Mouse (Mus musculus) embryonic facial prominence, embryonic 10.5 days (tissue): Measurements from ENCODE around the gene Filip1. TPM values are rescaled to one million over a fixed set of nuclear protein-coding genes. Genes with fewer than 3 reads are reported as not detected.

Source experiments
- DNase-seq: peaks from one replicate; pipeline ENCODE4 v3.0.0-alpha.2; 2017; ENCODE audit warnings: low spot score
- H3K27ac ChIP-seq: fragments of 300-500 bp; sonication (generic); replicated peaks from 2 replicates; pipeline ENCODE4 v1.5.1; 2016; ENCODE audit warnings: mild to moderate bottlenecking
- H3K27me3 ChIP-seq: fragments of 300-500 bp; sonication (generic); replicated peaks from 2 replicates; pipeline ENCODE4 v1.6.1; 2016; ENCODE audit warnings: low read depth, mild to moderate bottlenecking; ENCODE audit not compliant: poor library complexity, severe bottlenecking
- H3K36me3 ChIP-seq: fragments of 300-500 bp; sonication (generic); replicated peaks from 2 replicates; pipeline ENCODE4 v1.6.1; 2016; ENCODE audit warnings: mild to moderate bottlenecking, moderate library complexity
- H3K4me1 ChIP-seq: fragments of 300-500 bp; sonication (generic); 2 replicates; pipeline ENCODE4 v1.6.1; 2016
- H3K4me3 ChIP-seq: fragments of 300-500 bp; sonication (generic); 2 replicates; pipeline ENCODE4 v1.5.1; 2016; ENCODE audit warnings: mild to moderate bottlenecking, moderate library complexity
- H3K9me3 ChIP-seq: fragments of 300-500 bp; sonication (generic); 2 replicates; pipeline ENCODE4 v1.6.1; 2016; ENCODE audit warnings: mild to moderate bottlenecking
- WGBS: fragments of 180-500 bp; shearing (Covaris S2); methylation state at CpG from one replicate; pipeline ENCODE4 v1.1.7; 2016; 5-methylcytosine and 5-hydroxymethylcytosine counted together
- polyA plus RNA-seq: library from polyadenylated mRNA; unstranded; fragments of >200 nt; fragmentation: Nextera tagmentation; extraction: Ambion mirVana; gene quantifications from 2 replicates; pipeline ENCODE4 v1.2.1, GENCODE M21; 2016

Filip1 gene
- polyA plus RNA-seq, 1 experiment from 2014 or later = 2.9 TPM

DNA sequence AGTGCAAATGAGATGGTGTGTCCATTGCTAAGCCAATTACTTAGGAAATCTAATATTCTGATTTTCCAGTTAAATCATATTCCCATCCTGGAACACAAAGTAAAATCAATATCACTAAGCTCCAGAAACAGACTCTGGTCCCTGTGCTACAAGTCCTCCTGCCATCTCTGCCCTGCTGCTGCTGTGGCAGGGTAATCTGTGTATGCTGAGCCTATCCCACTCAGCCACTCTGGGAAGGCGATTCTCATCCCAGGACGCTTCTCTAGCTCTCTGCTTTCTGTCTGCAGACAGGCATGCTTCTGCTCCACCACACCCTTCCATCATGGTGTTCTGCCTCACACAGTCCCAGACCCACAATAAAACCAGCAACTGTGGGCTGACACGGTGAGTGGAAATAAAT lies 7.8 kb upstream of the Filip1 start:
- no peak for DNase-seq
- H3K9me3 ChIP-seq = no peaks in the 10 kb centered on the region
- H3K4me1 ChIP-seq = no peaks in the 10 kb centered on the region
- no peaks in the 10 kb centered on the region for H3K27me3 ChIP-seq
- no peak overlapping the region for H3K27ac ChIP-seq
- WGBS = 71% methylated on average over 3 of the region's 3 CpGs
- H3K36me3 ChIP-seq = no peaks in the 10 kb centered on the region
- no peak overlapping the region for H3K4me3 ChIP-seq

DNA sequence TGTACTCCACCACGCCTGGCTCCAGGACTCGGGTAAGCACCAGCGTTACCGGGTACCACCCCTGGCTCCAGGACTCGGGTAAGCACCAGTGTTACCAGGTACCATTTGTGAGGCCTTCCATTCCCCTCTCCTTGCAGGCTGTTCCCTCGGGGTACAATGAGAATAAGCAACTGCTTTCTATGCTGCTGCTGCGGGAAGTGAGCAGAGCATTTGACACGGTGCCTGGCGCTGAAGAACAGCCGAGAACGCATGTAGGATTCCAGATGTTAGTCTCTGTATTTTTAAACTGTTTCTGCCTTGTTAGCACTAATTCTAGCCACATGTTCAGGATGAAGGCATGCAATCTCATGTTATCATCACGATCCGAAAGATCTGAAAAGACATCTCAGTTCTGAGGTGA lies 635 bp downstream of the Filip1 start:
- Histone ChIP-seq H3K4me3 (no peak overlapping the region), H3K36me3 (no peaks in the 10 kb centered on the region), H3K9me3 (no peaks in the 10 kb centered on the region), H3K27ac (no peak overlapping the region), H3K4me1 (peaks cover 8% of the 10 kb centered on the region), H3K27me3 (no peaks in the 10 kb centered on the region)
- 66% methylated on average over 13 of the region's 13 CpGs for WGBS
- DNase-seq = peak; percentile 25

DNA sequence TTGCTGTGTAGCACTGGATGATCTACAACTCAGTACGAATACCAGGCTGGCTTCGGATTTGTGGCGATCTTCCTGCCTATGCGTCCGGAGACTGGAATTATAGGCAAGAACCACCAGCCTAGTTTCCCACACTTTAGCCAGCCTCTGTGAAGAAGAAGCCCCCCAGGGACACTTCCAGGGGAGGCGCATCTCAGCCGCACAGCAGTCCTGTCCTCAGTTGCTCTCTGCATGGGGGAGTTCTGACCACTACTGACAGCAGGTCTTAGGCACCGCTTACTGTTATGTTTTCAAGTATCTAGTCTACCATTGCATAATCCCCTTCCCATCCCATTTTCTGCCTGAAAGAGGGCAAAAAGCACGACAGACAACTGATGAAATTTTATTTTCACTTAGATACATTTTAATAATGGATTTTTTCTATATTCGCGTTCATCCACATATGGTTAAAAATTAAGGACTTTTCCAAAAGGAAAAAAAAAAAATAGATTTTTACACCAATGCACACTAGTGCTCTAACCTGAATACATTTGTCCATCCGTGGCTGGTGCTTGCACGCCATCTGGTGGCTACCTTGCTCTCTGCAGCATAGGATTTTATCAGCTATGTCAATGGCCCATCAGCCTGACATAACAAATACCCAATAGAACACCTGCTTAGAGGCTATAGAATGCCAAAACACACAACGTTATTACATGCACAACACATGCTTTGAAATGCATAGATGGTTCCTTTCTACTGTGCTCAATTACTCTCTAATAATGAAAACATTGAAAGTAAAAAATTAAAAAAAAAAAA lies 10.1 kb downstream of the Filip1 start:
- 43% methylated on average over 14 of the region's 14 CpGs for WGBS
- H3K27ac ChIP-seq = no peak overlapping the region
- H3K9me3 ChIP-seq = no peaks in the 10 kb centered on the region
- peak; percentile 78 for DNase-seq
- no peaks in the 10 kb centered on the region for H3K36me3 ChIP-seq
- H3K27me3 ChIP-seq = no peaks in the 10 kb centered on the region
- H3K4me1 ChIP-seq = no peaks in the 10 kb centered on the region
- no peak overlapping the region for H3K4me3 ChIP-seq

DNA sequence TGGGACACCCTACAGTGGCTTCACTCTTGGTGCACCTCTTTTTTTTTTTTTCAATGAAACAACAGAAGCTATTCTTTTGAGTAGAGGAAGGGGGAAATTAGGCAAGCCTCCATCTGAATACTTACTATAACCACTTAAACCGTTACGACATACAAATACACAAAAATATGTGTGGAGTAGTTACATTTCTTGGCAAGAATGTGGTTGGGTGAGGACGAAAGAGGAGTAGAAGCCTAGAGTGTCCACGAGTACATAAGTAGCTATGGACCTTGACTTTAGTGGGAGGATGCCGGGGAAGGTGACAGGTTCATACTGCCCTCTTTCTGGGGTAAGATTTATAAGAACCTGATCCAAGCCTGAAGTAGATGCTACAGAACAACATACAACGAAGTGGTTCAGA lies 15.4 kb downstream of the Filip1 start:
- no peak overlapping the region for H3K4me3 ChIP-seq
- H3K4me1 ChIP-seq = no peaks in the 10 kb centered on the region
- no peaks in the 10 kb centered on the region for H3K36me3 ChIP-seq
- H3K27me3 ChIP-seq = no peaks in the 10 kb centered on the region
- WGBS = 91% methylated on average over 6 of the region's 6 CpGs
- DNase-seq = no peak
- no peaks in the 10 kb centered on the region for H3K9me3 ChIP-seq
- no peak overlapping the region for H3K27ac ChIP-seq

DNA sequence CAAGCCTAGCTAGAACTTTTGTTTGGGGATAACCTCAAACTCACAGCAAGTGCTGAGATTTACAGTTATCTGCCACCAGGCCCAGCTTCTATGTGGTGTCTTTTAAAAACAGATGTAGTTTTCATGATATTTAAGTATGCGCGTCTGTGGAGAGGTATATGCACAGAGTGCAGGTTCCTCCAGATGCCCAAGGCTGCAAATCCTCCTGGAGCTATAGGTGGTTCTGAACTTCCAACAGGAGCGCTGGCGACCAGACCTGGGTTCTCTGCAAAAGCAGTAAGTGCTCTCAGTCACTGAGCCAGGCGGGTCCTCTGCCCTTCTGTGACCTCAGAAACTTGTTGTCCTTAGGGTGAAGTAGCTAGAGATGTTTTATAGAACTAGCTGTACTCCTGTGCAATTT lies 18.4 kb downstream of the Filip1 start:
- Histone ChIP-seq H3K36me3 (no peaks in the 10 kb centered on the region), H3K27me3 (no peaks in the 10 kb centered on the region), H3K4me3 (no peak overlapping the region), H3K9me3 (no peaks in the 10 kb centered on the region), H3K4me1 (no peaks in the 10 kb centered on the region), H3K27ac (no peak overlapping the region)
- DNase-seq = no peak
- 90% methylated on average over 5 of the region's 5 CpGs for WGBS

DNA sequence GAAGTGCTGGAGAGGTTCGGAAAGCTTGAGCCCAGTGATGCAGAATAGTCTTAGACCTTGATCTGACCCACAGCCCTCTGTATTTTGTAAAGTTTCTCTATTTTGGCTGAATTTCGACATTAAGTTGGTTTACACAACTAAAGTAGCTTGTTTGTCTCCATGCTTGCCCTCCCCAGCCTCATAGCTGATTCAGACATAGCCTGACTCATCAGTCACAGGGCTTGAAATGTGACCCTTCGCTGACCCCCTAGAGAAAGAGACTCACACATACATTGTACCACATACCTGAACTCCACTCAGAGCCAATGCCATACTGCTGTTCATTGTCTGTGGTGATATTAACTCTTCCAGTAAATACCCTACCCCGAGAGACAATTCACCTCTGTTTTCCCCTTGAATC lies 19.6 kb downstream of the Filip1 start:
- Histone ChIP-seq H3K4me3 (no peak overlapping the region), H3K27ac (no peak overlapping the region), H3K9me3 (no peaks in the 10 kb centered on the region), H3K27me3 (no peaks in the 10 kb centered on the region), H3K4me1 (no peaks in the 10 kb centered on the region), H3K36me3 (no peaks in the 10 kb centered on the region)
- no peak for DNase-seq
- 89% methylated on average over 4 of the region's 4 CpGs for WGBS

DNA sequence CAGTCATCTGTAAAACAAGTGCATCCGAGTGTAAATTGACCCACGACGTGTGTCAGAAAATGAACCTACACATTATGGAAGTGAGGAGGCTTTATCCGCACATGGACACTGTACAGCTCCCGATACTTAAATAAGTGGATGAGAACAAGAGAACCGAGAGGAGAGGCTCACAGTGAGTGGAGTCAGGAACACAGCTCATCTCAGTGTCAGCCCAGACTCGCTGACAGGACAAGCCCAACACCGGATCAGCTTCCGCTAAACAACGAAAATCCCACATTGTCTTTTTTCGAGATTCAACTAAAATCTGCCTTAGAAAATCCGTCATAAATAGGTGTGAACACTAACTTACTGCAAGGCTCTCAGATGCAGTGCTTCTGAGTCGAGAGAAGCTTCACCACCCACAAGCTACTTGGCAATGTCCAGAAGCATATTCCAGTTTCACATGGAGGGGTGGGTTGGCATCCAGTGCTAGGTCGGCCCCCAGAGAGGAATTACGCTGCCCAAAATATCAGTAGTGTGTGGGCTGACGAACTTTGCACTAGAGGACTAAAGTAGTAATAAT lies 22.1 kb downstream of the Filip1 start:
- Histone ChIP-seq H3K27ac (no peak overlapping the region), H3K27me3 (no peaks in the 10 kb centered on the region), H3K4me1 (no peaks in the 10 kb centered on the region), H3K9me3 (no peaks in the 10 kb centered on the region), H3K4me3 (no peak overlapping the region), H3K36me3 (no peaks in the 10 kb centered on the region)
- DNase-seq = no peak
- WGBS = 86% methylated on average over 16 of the region's 16 CpGs

DNA sequence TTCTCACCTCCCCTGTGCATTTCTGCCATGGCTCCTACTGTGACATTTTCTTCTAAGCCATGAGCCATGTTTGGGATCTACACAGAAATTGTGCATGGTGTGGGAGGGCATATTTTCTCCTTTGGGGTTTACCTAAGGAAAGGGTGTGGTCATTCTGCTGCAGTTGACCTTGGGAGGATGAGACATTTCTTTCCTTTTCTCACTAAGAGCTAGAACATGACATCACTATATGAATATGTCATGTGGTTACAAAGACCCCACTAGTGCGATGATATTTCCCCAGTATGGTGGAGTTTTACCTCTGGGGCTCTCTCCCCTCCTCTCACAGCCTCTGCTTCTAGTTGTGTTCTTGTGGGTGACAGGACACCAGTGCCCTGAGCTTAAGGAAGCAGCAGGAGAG lies 22.9 kb downstream of the Filip1 start:
- no peak overlapping the region for H3K4me3 ChIP-seq
- H3K4me1 ChIP-seq = no peaks in the 10 kb centered on the region
- no peaks in the 10 kb centered on the region for H3K27me3 ChIP-seq
- no peak for DNase-seq
- H3K36me3 ChIP-seq = no peaks in the 10 kb centered on the region
- H3K9me3 ChIP-seq = no peaks in the 10 kb centered on the region
- 84% methylated on average over 1 of the region's 1 CpGs for WGBS
- H3K27ac ChIP-seq = no peak overlapping the region

DNA sequence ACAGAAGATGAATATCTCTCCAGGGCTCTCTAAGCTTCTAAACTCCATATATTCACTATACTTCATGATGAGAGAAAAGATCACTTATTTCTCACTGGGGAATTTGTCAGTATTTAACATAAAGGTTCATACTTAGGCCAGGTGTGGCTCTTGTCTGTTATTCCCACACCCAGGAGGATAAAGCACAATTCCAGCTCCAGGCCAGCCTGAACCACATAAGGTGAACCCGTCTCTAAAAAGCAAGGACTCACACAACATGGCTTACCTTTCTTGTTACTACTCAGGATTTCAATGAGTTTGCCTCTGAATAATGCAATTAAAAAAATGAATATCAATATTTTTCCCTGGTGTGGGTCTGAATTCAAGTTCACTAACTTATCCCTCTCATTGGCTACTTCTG lies 23.6 kb downstream of the Filip1 start:
- H3K36me3 ChIP-seq = no peaks in the 10 kb centered on the region
- no peaks in the 10 kb centered on the region for H3K9me3 ChIP-seq
- H3K4me3 ChIP-seq = no peak overlapping the region
- DNase-seq = no peak
- no peaks in the 10 kb centered on the region for H3K4me1 ChIP-seq
- no peaks in the 10 kb centered on the region for H3K27me3 ChIP-seq
- 83% methylated on average over 1 of the region's 1 CpGs for WGBS
- H3K27ac ChIP-seq = no peak overlapping the region

DNA sequence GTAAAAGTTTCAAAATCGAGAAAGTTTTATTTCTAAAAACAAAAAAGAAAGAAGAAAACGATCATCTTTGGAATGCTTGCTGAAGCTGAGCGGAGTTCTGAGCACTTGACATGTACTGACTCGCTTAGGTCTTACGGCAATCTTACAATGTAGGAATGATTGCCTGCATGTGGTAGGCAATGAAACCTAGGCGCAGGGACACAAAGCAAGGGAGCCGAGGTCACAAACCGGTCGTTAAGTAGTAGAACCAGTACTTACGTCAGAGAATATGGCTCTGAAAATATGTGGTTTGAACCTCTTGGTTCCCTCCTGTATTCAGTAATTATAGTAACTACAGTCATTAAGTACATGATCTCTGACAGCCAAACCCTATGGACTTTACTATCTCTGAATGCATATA lies 29.4 kb downstream of the Filip1 start:
- H3K27me3 ChIP-seq = no peaks in the 10 kb centered on the region
- H3K36me3 ChIP-seq = no peaks in the 10 kb centered on the region
- H3K4me1 ChIP-seq = peaks cover 2% of the 10 kb centered on the region; the same call in 1 of the 2 replicates
- 88% methylated on average over 10 of the region's 10 CpGs for whole genome bisulfite sequencing
- no peak for DNase-seq
- H3K4me3 ChIP-seq = no peak overlapping the region
- no peaks in the 10 kb centered on the region for H3K9me3 ChIP-seq
- H3K27ac ChIP-seq = no peak overlapping the region

DNA sequence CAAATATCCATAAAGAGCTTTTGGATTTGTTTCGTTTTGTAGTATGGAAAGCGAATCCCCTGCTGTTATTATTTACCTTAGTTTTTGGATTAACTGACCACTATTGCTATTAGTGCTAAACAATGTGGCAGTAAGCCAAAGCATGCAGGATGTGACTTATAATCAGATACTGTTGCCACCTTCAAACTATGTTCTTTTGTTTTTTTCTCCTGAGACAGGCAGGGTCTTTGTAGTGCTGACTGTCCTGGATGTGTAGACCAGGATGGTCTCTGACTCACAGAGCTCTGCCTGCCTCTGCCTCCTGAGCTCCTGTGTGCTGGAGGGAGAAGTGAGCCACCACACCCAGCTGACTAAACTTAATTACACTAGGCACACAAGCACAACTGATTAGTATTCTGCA lies 33.4 kb downstream of the Filip1 start:
- Histone ChIP-seq H3K27ac (no peak overlapping the region), H3K9me3 (no peaks in the 10 kb centered on the region), H3K4me3 (no peak overlapping the region), H3K27me3 (no peaks in the 10 kb centered on the region), H3K4me1 (peaks cover 16% of the 10 kb centered on the region), H3K36me3 (no peaks in the 10 kb centered on the region)
- DNase-seq = no peak
- WGBS = 92% methylated on average over 2 of the region's 2 CpGs

DNA sequence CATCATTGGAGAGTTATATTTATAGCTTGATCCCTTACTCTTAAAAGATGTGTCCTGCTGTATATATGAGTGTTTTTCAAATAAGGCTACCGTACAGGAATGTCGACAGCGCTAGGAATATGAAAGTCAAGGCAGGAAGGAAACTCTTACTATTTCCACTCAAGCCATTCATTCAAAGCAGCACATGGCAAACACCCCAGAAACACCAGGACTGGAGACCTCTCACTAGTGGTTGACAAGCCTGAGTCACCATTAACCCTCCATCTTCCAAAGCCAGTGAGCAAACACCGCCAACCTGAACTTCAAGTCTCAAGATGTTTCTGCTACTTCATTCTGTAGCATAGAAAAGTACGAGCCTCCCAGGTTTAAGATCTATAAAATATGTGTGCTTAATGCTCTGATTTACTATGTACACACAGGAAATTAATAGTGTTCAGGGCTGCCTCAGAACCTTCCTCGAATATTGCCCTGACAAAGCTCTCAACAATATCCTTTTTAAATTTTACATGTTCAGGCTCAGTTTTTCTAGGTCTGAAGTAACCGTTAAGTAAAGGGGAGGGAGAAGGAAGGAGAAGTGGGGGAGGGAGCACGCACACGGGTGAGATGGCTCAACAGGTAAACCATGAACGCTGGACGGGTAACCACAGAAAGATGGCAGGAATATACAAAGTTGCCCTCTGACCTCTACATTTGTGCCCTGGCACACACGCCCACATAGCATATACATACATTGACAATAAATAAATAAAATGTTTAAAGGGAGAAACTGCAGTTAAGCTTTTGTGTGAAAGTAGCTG lies 34.2 kb downstream of the Filip1 start:
- no peak for DNase-seq
- Histone ChIP-seq H3K4me3 (no peak overlapping the region), H3K36me3 (no peaks in the 10 kb centered on the region), H3K4me1 (peaks cover 16% of the 10 kb centered on the region), H3K27me3 (no peaks in the 10 kb centered on the region), H3K9me3 (no peaks in the 10 kb centered on the region), H3K27ac (no peak overlapping the region)
- WGBS = 86% methylated on average over 12 of the region's 12 CpGs

DNA sequence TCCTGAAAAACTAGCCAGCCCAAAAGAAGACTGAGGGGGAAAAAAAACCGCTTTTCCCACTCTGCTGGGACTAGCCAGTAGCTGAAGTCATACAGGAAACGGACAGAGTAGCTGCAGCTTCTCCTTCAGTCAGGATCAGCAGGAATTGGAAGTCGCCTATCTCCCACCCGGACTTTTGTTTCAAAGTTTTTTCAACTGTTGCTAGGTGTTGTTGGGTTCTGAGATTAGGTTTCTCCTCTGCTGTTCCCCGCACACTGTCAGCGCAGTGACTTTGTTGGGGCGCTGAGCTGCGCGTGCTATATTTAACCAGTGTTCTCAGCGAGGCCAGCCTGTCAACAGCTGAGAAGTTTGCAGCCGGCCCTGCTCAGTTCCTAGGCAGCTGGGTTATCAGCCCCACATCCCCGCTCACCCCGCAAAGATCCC lies 35.1 kb downstream of the Filip1 start:
- no peaks in the 10 kb centered on the region for H3K9me3 ChIP-seq
- 9% methylated on average over 13 of the region's 13 CpGs for WGBS
- H3K4me1 ChIP-seq = peaks cover 16% of the 10 kb centered on the region
- H3K4me3 ChIP-seq = peak overlapping the region; percentile 48
- peak overlapping the region; percentile 68 for H3K27ac ChIP-seq
- peak; percentile 59 for DNase-seq
- H3K27me3 ChIP-seq = no peaks in the 10 kb centered on the region
- no peaks in the 10 kb centered on the region for H3K36me3 ChIP-seq
